Mouse (Mus musculus) hindbrain, embryonic 13.5 days (tissue): ENCODE results near the gene Pom121. TPM values are rescaled to one million over a fixed set of nuclear protein-coding genes. Genes with fewer than 3 reads are reported as not detected.

Experiments used
- ATAC-seq: fragments of 200-750 bp; cut with Nextera tagmentation; 2 replicates; pipeline ENCODE4 v1.8.0; 2017; ENCODE audit warnings: moderate TSS enrichment; ENCODE audit not compliant: low FRiP score
- H3K27ac ChIP-seq: fragments of 300-500 bp; sonication (generic); 2 replicates; pipeline ENCODE4 v1.5.1; 2015; ENCODE audit warnings: inconsistent platforms, mild to moderate bottlenecking, moderate library complexity
- H3K27me3 ChIP-seq: fragments of 300-500 bp; sonication (generic); 2 replicates; pipeline ENCODE4 v1.6.1; 2015; ENCODE audit warnings: mild to moderate bottlenecking, inconsistent platforms
- H3K36me3 ChIP-seq: fragments of 300-500 bp; sonication (generic); 2 replicates; pipeline ENCODE4 v1.6.1; 2015; ENCODE audit warnings: mild to moderate bottlenecking, inconsistent platforms
- H3K4me1 ChIP-seq: fragments of 300-500 bp; sonication (generic); replicated peaks from 2 replicates; pipeline ENCODE4 v1.6.1; 2015; ENCODE audit warnings: inconsistent platforms
- H3K4me2 ChIP-seq: fragments of 300-500 bp; sonication (generic); 2 replicates; pipeline ENCODE4 v1.6.1; 2015; ENCODE audit warnings: inconsistent platforms, mild to moderate bottlenecking, moderate library complexity
- H3K4me3 ChIP-seq: fragments of 300-500 bp; sonication (generic); 2 replicates; pipeline ENCODE4 v1.5.1; 2015; ENCODE audit warnings: mild to moderate bottlenecking, inconsistent platforms
- H3K9ac ChIP-seq: fragments of 300-500 bp; sonication (generic); 2 replicates; pipeline ENCODE4 v1.6.1; 2015; ENCODE audit warnings: mild to moderate bottlenecking, inconsistent platforms
- H3K9me3 ChIP-seq: fragments of 300-500 bp; sonication (generic); 2 replicates; pipeline ENCODE4 v1.6.1; 2016; ENCODE audit warnings: inconsistent platforms
- WGBS: fragments of 180-500 bp; shearing (Covaris S2); methylation state at CpG from one replicate; pipeline ENCODE4 v1.1.7; 2015; 5-methylcytosine and 5-hydroxymethylcytosine counted together
- microRNA-seq: library from miRNA; unstranded; fragments of <30 nt; microRNA quantifications from one replicate; pipeline ENCODE4, GENCODE M21; 2016
- polyA plus RNA-seq: library from polyadenylated mRNA; unstranded; fragments of >200 nt; fragmentation: Nextera tagmentation; extraction: Ambion mirVana; gene quantifications from 2 replicates; pipeline ENCODE4 v1.2.1, GENCODE M21; 2015

Pom121 gene
- polyA plus RNA-seq, 1 experiment from 2014 or later = 11.1 TPM

DNA sequence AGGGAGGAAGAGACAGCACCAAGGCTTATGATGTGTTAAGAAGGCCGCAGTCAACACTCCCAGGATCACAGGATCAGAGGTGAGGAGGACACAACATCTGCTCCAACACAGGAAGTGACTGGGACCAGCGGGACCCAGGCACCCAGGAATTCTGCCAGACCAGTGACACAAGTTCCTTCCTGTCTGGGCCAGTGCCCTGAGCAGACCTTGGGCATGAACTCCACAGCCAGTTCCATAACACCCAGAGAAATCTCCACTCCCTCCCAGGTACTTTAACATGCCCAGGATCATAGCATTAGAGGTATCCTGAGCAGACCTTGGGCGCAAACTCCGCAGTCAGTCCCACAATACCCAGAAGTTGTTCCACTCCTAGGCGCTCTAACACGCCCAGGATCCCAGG, 63.2 kb downstream of the Pom121 start:
- 91% methylated on average over 6 of the region's 6 CpGs for WGBS

DNA sequence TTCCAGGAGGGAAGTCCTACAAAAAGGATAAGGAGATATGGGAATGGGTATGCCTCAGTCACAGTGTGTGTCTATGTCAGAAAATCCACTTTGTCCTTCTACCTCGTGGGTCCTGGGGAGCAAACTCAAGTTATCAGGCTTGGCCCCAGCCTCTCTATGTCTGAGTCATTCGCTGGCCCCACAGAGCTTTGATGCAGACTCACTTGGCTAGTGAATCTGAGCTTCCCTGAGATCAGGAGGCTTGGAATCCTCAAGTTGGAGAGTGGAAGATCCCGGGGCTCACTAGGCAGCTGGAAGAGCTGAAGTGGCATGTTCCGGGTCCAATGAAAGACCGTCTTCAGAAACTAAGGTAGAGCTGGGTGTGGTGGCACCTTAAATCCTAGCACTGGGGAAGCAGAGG, 64.1 kb downstream of the Pom121 start:
- no peak for ATAC-seq
- WGBS = 86% methylated on average over 5 of the region's 5 CpGs
- no peaks in the 10 kb centered on the region for H3K4me1 ChIP-seq
- no peaks in the 10 kb centered on the region for H3K36me3 ChIP-seq
- no peak overlapping the region for H3K4me2 ChIP-seq
- H3K9ac ChIP-seq = no peak overlapping the region
- H3K4me3 ChIP-seq = no peak overlapping the region
- no peak overlapping the region for H3K27ac ChIP-seq
- H3K27me3 ChIP-seq = no peaks in the 10 kb centered on the region
- H3K9me3 ChIP-seq = no peaks in the 10 kb centered on the region

More for the DNA sequence above, 63.2 kb downstream of the Pom121 start:
- no peaks in the 10 kb centered on the region for H3K9me3 ChIP-seq
- ATAC-seq = no peak
- H3K9ac ChIP-seq = no peak overlapping the region
- H3K27me3 ChIP-seq = no peaks in the 10 kb centered on the region
- H3K27ac ChIP-seq = no peak overlapping the region
- H3K4me3 ChIP-seq = no peak overlapping the region
- H3K4me2 ChIP-seq = no peak overlapping the region
- no peaks in the 10 kb centered on the region for H3K4me1 ChIP-seq
- no peaks in the 10 kb centered on the region for H3K36me3 ChIP-seq

DNA sequence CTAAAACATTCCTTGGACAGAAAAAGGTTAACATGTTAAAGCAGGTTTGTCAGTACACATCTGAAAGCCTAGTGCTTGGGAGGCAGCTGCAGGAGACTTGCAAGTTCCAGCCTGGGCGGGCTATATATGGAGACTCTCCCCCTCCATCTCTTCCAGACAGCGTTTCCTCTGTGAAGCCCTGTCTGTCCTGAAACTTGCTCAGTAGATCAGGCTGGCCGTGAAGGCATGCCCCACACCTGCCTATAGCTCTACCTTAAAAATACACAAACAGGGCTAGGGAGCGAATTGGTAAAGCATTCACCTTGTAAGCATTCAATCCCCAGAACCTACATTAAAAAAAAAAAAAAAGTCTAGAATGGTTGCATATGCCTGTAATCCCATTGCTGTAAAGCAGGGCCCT, 64.9 kb downstream of the Pom121 start:
- no peaks in the 10 kb centered on the region for H3K9me3 ChIP-seq
- ATAC-seq = no peak
- no peak overlapping the region for H3K9ac ChIP-seq
- no peaks in the 10 kb centered on the region for H3K4me1 ChIP-seq
- no peak overlapping the region for H3K4me2 ChIP-seq
- H3K27me3 ChIP-seq = no peaks in the 10 kb centered on the region
- H3K36me3 ChIP-seq = no peaks in the 10 kb centered on the region
- WGBS = 86% methylated on average over 4 of the region's 4 CpGs
- no peak overlapping the region for H3K27ac ChIP-seq
- H3K4me3 ChIP-seq = no peak overlapping the region

Small RNA genes within 50 kb of the gene (microRNA-seq; reads per million reads assigned to microRNA genes)
- 2.3 reads per million, percentile 2 among the genes with 10 or more reads in this experiment for gene Mir7033

Other genes starting within 250 kb of the Pom121 start
- 14.9 and 16.7 TPM in 2 replicates for gene Tbl2, start 244.9 kb downstream of the Pom121 start, polyA plus RNA-seq
- gene Bcl7b, start 226.3 kb downstream of the Pom121 start, polyA plus RNA-seq = 45.3 and 52.1 TPM in 2 replicates
- gene Baz1b, start 207.3 kb downstream of the Pom121 start, polyA plus RNA-seq = 35.9 and 38.1 TPM in 2 replicates
- gene Fzd9, start 143.3 kb downstream of the Pom121 start, polyA plus RNA-seq = 12.3 and 14.3 TPM in 2 replicates
- gene Fkbp6, start 44.5 kb downstream of the Pom121 start, polyA plus RNA-seq = 0.13 and 0.28 TPM in 2 replicates
- not detected in 2 replicates for gene Trim50, start 41.3 kb downstream of the Pom121 start, polyA plus RNA-seq
- 31.1 and 31.2 TPM in 2 replicates for gene Nsun5, start 24.6 kb downstream of the Pom121 start, polyA plus RNA-seq
- 38.4 and 38.5 TPM in 2 replicates for gene Hip1, start 150.6 kb upstream of the Pom121 start, polyA plus RNA-seq
- not detected in 2 replicates for gene Ccl26, start 169.0 kb upstream of the Pom121 start, polyA plus RNA-seq
- gene Ccl24, start 178.5 kb upstream of the Pom121 start, polyA plus RNA-seq = 3.7 and 4.4 TPM in 2 replicates
- gene Rhbdd2, start 238.1 kb upstream of the Pom121 start, polyA plus RNA-seq = 85.3 and 89.3 TPM in 2 replicates